Mouse (Mus musculus) C2C12 (cell line): ENCODE data around the gene Slc6a21. TPM values are rescaled to one million over a fixed set of nuclear protein-coding genes. Genes with fewer than 3 reads are reported as not detected.

ENCODE experiments used
- H3K27me3 ChIP-seq: one replicate; pipeline ENCODE4 v1.6.1; 2011; ENCODE audit not compliant: control insufficient read depth, insufficient read depth, insufficient read length
- H3K36me3 ChIP-seq: one replicate; pipeline ENCODE4 v1.6.1; 2011; ENCODE audit not compliant: control insufficient read depth, insufficient read depth
- H3K4me3 ChIP-seq: one replicate; pipeline ENCODE4 v1.5.1; 2011; ENCODE audit warnings: mild to moderate bottlenecking, control low read depth; ENCODE audit not compliant: poor library complexity, insufficient read depth, severe bottlenecking
- H3K79me2 ChIP-seq: one replicate; pipeline ENCODE4 v1.6.1; 2011; ENCODE audit not compliant: control insufficient read depth, insufficient read depth
- H3K79me3 ChIP-seq: one replicate; pipeline ENCODE4 v1.6.1; 2011; ENCODE audit warnings: low read depth, control low read depth
- H3ac ChIP-seq: one replicate; pipeline ENCODE3; 2011; ENCODE audit warnings: low read depth; ENCODE audit not compliant: control insufficient read depth, insufficient read length
- CEBPB ChIP-seq: IDR thresholded peaks from one replicate; pipeline ENCODE4 v1.6.1; 2011; ENCODE audit warnings: low read depth, mild to moderate bottlenecking, control low read depth, moderate library complexity
- CTCF ChIP-seq: IDR thresholded peaks from one replicate; pipeline ENCODE4 v1.5.1; 2011; ENCODE audit not compliant: control insufficient read depth, insufficient read depth, insufficient read length
- FOSL1 ChIP-seq: IDR thresholded peaks from one replicate; pipeline ENCODE4 v1.8.0; 2011; ENCODE audit warnings: mild to moderate bottlenecking, low read length; ENCODE audit not compliant: poor library complexity, insufficient read depth, severe bottlenecking
- MAX ChIP-seq: IDR thresholded peaks from one replicate; pipeline ENCODE4 v1.6.1; 2011; ENCODE audit warnings: mild to moderate bottlenecking, control low read depth
- MYOD1 ChIP-seq: IDR thresholded peaks from one replicate; pipeline ENCODE4 v1.6.1; 2011; ENCODE audit warnings: low read depth; ENCODE audit not compliant: control insufficient read depth, insufficient read length
- MYOG ChIP-seq: IDR thresholded peaks from one replicate; pipeline ENCODE4 v1.6.1; 2011; ENCODE audit not compliant: control insufficient read depth, insufficient read length; ENCODE audit errors: extremely low read depth
- USF1 ChIP-seq: IDR thresholded peaks from one replicate; pipeline ENCODE4 v1.6.1; 2011; ENCODE audit warnings: low read depth, mild to moderate bottlenecking, control low read depth, moderate library complexity
- long read RNA-seq, 2 experiments: library from polyadenylated mRNA; unstranded; transcript quantifications; one replicate each; pipeline ENCODE4 v2.0.0; 2019 to 2020
- polyA plus RNA-seq: library from polyadenylated mRNA; unstranded; fragments of >200 nt; fragmentation: generic; extraction: Trizol; gene quantifications from one replicate; pipeline ENCODE4 v1.2.1, GENCODE M21; 2012; ENCODE audit warnings: missing spikeins

The Slc6a21 gene
- not detected for polyA plus RNA-seq
- long read RNA-seq, experiment 1: 0 reads
- long read RNA-seq, experiment 2: 0 reads

DNA sequence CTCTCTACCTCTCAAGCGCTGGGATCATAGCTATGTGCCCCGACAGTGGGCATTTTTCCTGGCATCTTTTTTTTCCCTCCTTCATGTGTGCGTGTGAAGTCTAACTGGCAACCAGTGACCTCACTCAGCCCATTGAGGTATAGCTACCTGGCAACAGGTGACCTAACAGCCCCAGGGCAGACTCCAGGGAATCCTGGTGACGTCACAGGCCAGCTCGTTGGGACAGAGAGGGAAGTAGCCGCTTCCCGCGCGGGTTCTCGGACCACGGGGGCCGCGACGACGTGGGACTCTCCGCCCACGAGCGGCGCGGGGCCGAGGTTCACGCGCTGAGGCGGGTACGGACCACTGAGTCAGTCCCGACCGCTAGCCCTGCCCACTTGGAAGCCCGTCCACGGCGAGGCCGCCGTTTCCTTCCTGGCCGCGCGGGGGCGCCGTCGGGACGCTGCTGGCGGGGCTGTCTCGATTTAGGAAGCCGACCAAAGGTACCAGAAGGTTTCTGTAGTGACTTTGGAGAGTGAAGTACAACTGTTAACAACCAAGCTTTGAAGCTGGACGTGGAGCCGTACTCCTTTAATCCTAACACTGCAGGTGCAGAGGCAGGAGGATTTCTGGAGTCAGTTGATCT, at the start of gene Slc6a21:
Gene Slc6a21, plus strand, starts transcription at position 378 of the 625 bp plus-strand sequence.
- TF ChIP-seq MAX (no peak), MYOD1 (no peak), CTCF (peak; percentile 94), FOSL1 (no peak), MYOG (no peak), CEBPB (no peak)
- no peaks in the 10 kb centered on the region for H3K79me2 ChIP-seq
- H3K79me3 ChIP-seq: no peaks in the 10 kb centered on the region
- no peak within 1 kb of the TSS for H3K4me3 ChIP-seq
- H3K36me3 ChIP-seq: no peaks in the 10 kb centered on the region
- H3ac ChIP-seq: peak within 1 kb of the TSS; percentile 37
- H3K27me3 ChIP-seq: peaks cover 60% of the 10 kb centered on the region

DNA sequence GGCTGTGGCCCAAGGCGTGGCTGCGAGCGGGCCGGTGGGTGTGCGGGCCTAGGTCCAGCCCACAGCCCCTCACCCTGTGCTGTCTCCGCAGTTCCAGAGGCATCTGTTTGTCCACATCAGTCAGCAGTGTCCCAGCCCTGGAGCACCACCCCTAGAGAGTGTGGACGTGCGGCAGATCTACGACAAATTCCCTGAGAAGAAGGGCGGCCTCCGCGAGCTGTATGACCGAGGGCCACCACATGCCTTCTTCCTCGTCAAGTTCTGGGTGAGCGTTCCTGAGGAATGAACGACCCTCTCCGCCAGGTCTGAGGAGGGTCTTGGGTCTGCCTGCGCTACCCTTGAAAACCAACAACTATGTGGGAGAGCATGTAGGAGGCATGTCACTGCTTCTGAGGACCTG, 48.8 kb upstream of the Slc6a21 start:
- H3K4me3 ChIP-seq: no peak overlapping the region
- no peak for TF ChIP-seq USF1
- TF ChIP-seq MYOD1: no peak
- TF ChIP-seq CEBPB: no peak
- no peak for TF ChIP-seq MAX
- TF ChIP-seq MYOG: no peak
- TF ChIP-seq FOSL1: no peak
- TF ChIP-seq CTCF: no peak

DNA sequence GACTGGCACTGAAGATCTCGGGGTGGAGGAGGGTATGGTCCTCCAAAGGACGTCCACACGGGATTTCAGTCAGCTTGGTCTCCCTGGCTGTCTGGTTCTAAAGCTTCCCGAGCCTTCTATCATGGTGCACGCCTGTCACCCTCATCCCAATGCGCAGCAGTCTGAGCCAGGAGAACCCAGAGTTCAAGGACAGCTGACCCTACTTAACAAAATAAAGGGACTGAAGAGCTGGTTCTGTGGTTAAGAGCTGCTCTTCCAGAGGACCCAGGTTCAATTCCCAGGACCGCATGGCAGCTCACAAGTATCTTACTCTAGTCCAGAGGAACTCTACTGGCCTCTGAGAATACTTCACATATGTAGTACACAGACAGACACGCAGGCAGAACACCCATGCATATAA, 48.3 kb upstream of the Slc6a21 start:
- no peaks in the 10 kb centered on the region for H3K27me3 ChIP-seq
- no peaks in the 10 kb centered on the region for H3K79me2 ChIP-seq
- no peak for TF ChIP-seq CTCF
- TF ChIP-seq MYOG: no peak
- TF ChIP-seq MAX: no peak
- TF ChIP-seq USF1: no peak
- no peak for TF ChIP-seq FOSL1
- TF ChIP-seq MYOD1: no peak
- no peak for TF ChIP-seq CEBPB
- H3K79me3 ChIP-seq: no peaks in the 10 kb centered on the region
- no peak overlapping the region for H3K4me3 ChIP-seq
- no peak overlapping the region for H3ac ChIP-seq
- peaks cover 26% of the 10 kb centered on the region for H3K36me3 ChIP-seq

More for the DNA sequence above, 48.8 kb upstream of the Slc6a21 start:
- Histone ChIP-seq H3K27me3 (no peaks in the 10 kb centered on the region), H3K79me3 (no peaks in the 10 kb centered on the region), H3K36me3 (peaks cover 26% of the 10 kb centered on the region), H3K79me2 (no peaks in the 10 kb centered on the region), H3ac (no peak overlapping the region)

DNA sequence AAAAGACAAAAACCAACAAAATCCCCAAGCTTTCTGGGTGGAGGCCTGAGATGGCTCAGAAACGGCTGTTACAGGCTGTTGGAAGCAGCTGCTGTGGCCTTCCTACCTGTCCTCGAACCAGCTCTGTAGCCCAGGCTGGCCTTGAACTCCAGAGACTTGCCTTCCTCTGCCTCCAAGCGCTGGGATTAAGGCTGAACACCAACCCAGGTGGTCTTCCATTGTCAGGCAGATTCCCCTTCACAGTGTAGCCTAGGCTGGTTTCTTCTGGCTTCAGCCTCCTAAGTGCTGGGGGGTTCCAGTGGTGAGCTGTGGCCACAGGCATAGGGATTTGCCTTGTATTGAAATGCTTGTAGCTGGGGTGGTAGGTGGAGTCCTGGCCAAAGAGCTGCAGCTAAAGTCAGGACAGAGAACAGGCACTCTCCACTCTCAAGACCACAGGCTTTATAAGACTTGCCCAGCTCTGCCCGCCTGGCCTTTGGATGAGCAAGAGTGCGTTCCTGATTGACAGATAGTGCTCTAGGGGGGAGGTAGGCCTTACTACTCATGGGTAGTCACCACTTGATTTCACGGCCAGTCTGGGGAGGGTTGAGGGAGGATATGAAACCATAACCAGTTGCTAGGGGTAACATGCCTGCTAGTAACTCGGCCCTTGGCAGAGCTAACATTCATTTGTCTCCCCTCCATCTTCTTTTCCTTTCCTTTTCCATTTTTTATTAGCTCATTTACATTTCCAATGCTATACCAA, 47.7 kb upstream of the Slc6a21 start:
- TF ChIP-seq FOSL1: no peak
- Histone ChIP-seq H3ac (no peak overlapping the region), H3K4me3 (no peak overlapping the region), H3K79me3 (no peaks in the 10 kb centered on the region), H3K36me3 (peaks cover 26% of the 10 kb centered on the region), H3K27me3 (no peaks in the 10 kb centered on the region), H3K79me2 (no peaks in the 10 kb centered on the region)

DNA sequence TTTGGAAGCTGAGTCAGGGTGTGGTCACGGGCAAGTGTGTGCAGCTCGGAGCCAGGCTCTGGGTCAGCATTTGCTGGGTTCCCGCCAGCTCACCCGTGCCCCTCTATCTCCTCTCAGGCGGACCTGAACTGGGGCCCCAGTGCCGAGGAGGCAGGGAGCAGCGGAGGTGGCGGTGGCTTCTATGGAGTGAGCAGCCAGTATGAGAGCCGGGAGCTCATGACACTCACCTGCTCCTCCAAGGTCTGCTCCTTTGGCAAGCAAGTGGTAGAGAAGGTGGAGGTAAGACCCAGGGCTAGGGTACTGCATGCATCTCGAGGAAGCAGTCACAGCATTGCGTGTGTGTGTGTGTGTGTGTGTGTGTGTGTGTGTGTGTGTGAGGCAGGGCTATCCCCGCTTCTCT, 46.1 kb upstream of the Slc6a21 start:
- H3K27me3 ChIP-seq: no peaks in the 10 kb centered on the region
- TF ChIP-seq MAX: no peak
- no peak for TF ChIP-seq USF1
- no peak for TF ChIP-seq MYOG
- no peak overlapping the region for H3ac ChIP-seq
- H3K79me3 ChIP-seq: no peaks in the 10 kb centered on the region
- no peaks in the 10 kb centered on the region for H3K79me2 ChIP-seq
- H3K36me3 ChIP-seq: peaks cover 26% of the 10 kb centered on the region
- H3K4me3 ChIP-seq: no peak overlapping the region

DNA sequence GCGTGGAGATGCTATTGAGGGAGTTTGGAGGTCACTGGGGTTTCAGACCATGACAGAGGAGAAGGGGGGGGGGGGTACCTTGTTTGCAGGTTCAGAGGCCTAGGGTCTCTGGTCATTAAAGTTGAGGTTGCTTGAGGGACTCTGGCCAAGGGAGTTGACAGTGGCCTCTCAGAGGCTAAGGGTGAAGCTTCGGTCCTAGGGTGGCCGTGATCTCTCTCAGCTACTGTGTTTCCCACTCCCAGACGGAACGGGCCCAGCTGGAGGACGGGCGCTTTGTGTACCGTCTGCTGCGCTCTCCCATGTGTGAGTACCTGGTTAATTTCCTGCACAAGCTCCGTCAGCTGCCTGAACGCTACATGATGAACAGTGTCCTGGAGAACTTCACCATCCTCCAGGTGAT, 45.4 kb upstream of the Slc6a21 start:
- no peak for TF ChIP-seq CEBPB
- no peak for TF ChIP-seq MYOD1
- no peak for TF ChIP-seq FOSL1
- no peak for TF ChIP-seq MYOG
- no peak for TF ChIP-seq MAX
- no peak for TF ChIP-seq CTCF
- TF ChIP-seq USF1: no peak
- H3K36me3 ChIP-seq: peaks cover 19% of the 10 kb centered on the region
- no peaks in the 10 kb centered on the region for H3K79me2 ChIP-seq

More for the DNA sequence above, 45.4 kb upstream of the Slc6a21 start:
- no peaks in the 10 kb centered on the region for H3K27me3 ChIP-seq
- no peaks in the 10 kb centered on the region for H3K79me3 ChIP-seq
- H3ac ChIP-seq: no peak overlapping the region
- no peak overlapping the region for H3K4me3 ChIP-seq
